Mouse (Mus musculus): ENCODE measurements around the gene Mus81.

Gene Mus81

DNA sequence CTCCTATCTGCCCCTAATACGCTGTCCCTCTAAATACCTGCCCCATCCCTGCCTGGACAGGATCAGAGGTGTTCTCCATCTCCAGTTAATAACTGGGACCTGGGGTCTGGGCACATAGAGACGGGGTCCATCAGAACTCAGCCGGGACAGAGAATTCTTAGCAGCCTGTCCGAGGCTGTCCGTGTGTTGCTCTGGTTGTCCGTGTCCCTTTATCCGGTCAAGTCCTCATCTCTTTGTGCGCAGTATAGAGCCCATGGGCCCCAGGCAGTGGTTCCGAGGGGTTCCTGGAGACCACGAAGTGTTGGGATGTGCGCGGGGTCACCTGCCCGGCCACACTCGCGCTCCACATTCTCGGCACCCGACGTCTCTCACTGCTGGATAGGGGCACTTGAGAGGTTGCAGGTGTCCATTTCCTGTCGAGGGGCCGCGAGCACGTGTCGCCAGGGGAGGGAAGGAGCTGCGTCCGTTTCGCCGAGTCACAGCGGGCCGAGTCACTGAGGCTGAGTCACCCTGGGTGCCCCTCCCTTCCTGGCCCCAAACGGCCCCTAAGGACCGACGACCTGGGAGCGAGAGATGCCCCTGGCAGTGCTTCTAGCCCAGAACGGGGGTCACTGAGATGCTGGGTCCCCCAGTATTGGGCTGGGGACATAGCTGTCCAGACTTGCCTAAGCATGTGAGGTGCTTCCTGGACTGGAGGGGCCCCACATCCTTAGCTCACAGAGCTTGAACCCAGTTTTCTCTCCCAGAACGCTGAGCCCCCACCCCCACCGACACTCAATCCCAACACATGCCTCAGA, 39.6 kb downstream of the Mus81 start:
- no peak for ATAC-seq (ENCODE audit: insufficient number of reproducible peaks, low FRiP score, low TSS enrichment)

DNA sequence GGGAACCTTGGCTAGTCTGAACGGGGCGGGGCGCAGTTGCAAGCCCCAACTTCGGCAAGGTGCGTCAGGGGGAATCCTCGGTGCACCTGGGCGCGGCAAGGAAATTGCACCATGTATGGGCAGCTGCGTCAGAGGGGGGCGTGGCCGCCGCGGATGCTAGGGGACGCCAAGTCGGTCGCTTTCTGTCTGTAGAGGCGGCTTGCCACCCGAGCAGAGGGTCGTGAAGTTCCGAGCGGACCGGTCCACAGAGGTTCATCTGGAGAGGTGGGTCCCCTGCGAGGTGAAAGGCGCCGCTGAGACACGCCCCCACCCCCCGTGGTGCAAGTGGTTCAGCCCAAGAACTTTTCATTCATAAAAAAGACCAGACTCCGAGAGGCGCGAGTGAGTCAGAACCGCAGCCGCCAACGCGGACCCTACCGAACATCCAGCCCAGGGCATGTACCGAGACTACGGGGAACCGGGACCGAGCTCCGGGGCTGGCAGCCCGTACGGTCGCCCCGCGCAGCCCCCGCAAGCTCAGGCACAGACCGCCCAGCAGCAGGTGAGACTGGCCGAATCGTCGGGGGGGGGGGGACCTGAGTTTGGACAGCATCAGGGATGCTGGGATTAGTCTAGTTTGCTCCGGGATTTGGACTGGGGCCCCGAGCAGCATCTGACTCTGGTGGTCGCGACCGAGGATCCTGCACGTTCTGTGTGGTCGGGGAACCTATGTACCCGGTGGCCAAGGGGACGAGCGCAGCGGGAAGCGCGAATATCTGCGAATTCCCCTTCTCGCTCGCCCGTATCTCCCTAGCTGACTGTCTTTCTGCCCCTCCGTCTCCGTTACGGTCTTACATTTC, 40.5 kb downstream of the Mus81 start, which contains the start of gene Fosl1:
Fosl1 (plus strand) TSS at position 33 of the 839 bp plus-strand sequence.
- ATAC-seq (ENCODE audit: insufficient number of reproducible peaks, low FRiP score, low TSS enrichment), result 0 out of 2 replicates have a peak, but pooled peaks have one; percentile 3

DNA sequence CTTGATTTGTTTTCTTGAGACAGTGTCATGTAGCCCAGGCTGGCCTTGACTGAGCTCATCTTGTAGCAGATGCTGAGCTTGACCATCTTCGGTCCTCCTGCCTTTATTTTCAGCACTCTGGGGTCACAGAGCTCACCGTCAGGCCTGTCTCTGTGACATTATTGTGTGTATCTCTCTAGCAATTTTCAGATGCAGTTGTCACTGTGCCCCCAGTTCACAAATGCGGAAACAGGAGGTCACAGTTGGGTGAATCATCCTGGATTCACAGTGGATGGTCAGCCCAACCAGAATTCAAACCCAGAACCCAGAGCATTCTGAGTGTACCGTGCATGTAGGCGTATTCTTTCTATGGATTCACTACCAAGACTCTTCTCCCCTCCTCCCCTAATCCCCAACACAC, 42.5 kb downstream of the Mus81 start:
- no peak for ATAC-seq (ENCODE audit: insufficient number of reproducible peaks, low FRiP score, low TSS enrichment)

GRCm38 (mm10) chr19:5444954-5445353, 43.2 kb downstream of the Mus81 start:
- no peak for ATAC-seq (ENCODE audit: insufficient number of reproducible peaks, low FRiP score, low TSS enrichment)

GRCm38 (mm10) chr19:5444371-5444908, 43.8 kb downstream of the Mus81 start:
- ATAC-seq (ENCODE audit: insufficient number of reproducible peaks, low FRiP score, low TSS enrichment), result no peak

DNA sequence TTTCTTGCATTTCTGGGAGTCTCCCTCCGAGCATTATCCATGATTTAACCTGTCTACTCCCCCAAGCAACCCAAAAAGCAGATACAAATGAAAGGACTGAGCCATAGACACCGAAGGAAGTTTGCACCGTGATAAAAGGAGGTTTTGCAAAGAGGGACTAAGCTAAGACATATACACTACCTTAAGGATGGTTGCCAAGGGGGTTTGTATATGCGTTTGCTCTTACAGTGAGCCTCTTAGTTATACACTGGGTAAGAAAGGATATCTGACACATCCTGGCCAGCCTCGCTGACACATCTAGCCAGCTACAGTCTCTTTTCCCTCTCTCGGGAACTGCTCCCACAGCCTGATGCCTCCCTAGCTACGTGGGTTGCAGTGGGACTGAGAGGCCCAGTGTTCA, 54.3 kb downstream of the Mus81 start:
- no peak for ATAC-seq (ENCODE audit: insufficient number of reproducible peaks, low FRiP score, low TSS enrichment)

DNA sequence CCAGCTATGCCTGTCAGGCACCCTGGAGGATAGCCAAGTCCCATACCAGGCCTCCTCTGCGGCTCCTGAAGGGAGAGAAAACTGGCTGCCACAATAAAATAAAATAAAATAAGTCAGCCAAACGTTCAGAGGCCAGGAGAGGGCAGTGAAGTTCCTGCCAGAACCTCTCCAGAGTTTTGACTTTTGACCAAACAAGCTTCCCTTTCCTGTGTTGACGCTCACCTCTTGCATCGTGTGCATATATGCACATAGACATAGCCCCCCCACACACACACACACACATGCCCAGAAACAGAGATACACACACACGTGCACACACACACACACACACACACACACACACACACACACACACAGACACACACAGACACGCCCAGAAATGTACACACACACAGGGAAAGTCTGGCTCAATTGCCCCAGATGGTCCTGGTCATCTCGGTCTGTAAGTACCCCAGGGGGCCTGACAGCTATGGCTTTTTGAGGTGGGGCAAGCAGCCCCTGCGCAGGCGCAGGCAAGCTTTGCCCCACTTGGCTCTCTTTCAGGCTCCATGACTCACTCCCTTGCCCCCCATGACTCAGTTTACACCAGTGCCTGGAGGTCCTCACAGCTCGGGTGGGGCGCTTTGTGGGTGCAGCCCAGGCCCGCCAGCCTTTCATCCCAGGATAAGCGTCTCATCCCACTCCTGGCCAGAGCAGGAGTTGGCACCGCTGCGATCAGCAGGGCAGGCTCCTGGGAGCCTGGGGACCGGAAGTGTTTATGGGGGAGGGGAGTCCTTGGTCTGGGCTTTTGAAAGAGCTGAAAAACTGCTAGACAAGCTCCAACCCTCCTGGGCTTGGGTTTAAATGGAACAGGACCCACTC, 55.0 kb downstream of the Mus81 start:
- no peak for ATAC-seq (ENCODE audit: insufficient number of reproducible peaks, low FRiP score, low TSS enrichment)

Measured in cerebellum, adult (tissue).